Mouse (Mus musculus) gastrocnemius, adult 2 months (tissue): Measurements from ENCODE around the gene Gimap4. TPM values are rescaled to one million over a fixed set of nuclear protein-coding genes. Genes with fewer than 3 reads are reported as not detected.

Experiments used
- DNase-seq: peaks from one replicate; pipeline ENCODE4 v3.0.0; 2022
- H3K27ac ChIP-seq: fragments of 200-600 bp; 2 replicates; pipeline ENCODE4 v1.8.1; 2022; ENCODE audit warnings: mild to moderate bottlenecking
- H3K4me3 ChIP-seq: fragments of 200-600 bp; 2 replicates; pipeline ENCODE4 v1.8.1; 2022; ENCODE audit warnings: mild to moderate bottlenecking, moderate library complexity
- CTCF ChIP-seq: fragments of 200-600 bp; IDR thresholded peaks from 2 replicates; pipeline ENCODE4 v1.8.1; 2022; ENCODE audit warnings: antibody characterized with exemption, mild to moderate bottlenecking, moderate library complexity
- intact Hi-C: fragments of 180-260 bp; cut with DNase I; formaldehyde crosslinking; loops from one replicate; pipeline ENCODE4 v1.15.1; 2025
- total RNA-seq, 2 experiments: library from RNA; stranded (reverse); gene quantifications; 2 replicates each; pipeline ENCODE4 v1.2.3; 2021

The Gimap4 gene
- total RNA-seq, 2 experiments from 2014 or later = 3.6 to 5.5 TPM

DNA sequence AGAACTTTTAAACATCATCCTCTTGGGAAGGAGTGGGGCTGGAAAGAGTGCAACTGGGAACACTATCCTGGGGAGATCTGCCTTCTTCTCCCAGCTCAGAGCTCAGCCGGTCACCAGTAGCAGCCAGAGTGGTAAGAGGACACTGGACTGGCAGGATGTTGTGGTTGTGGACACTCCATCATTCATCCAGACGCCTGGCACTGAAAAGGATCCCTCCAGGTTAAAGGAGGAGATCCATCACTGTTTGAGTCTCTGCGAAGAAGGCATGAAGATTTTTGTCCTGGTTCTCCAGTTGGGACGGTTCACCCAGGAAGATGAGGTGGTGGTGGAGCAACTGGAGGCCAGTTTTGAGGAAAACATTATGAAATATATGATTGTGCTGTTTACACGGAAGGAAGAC lies 25.6 kb upstream of the Gimap4 start:
- Histone ChIP-seq H3K4me3 (no peak overlapping the region), H3K27ac (no peak overlapping the region)
- intact Hi-C loops = no loop called here
- DNase-seq = no peak
- TF ChIP-seq CTCF = no peak

DNA sequence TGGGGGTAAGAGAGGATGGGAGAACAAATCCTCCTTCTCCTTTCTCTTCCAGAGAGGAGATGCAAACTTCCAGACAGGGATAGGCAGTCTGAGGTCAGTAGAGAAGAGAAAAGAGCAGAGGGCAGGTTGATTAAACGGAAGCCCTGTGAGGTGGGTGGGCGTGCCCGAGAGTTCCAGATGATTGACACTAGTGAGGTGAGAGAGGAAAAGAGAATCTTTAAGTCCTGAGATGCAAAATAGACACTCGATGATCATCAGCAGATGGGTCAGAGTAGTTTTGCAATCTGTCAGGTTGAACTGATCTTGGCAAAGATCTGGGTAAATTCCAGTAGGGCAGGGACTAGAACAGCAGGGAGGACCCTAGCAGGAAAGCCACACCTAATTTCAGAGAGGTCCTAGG lies 19.6 kb upstream of the Gimap4 start:
- TF ChIP-seq CTCF = no peak
- Histone ChIP-seq H3K27ac (no peak overlapping the region), H3K4me3 (no peak overlapping the region)
- DNase-seq = no peak
- intact Hi-C loops = no loop called here

DNA sequence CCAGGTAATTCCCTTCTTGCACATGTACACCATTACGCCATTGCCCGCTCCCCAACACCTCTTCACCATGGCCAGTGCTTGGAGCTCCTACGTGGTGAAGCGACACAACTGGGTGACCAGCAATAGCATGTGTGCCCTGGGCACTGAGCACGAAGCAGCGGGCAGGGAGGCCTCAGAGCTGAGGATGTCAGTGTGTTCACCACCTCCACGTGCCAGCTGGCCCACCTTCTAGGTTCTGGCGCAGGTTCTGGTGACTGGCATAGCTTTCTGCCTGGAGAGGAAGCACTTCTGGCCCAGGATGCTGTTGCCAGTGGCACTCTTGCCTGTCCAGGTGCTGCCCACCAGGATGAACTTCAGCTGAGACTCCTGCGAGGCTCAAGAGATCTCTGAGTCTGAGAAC lies 18.9 kb upstream of the Gimap4 start:
- no peak for DNase-seq
- Histone ChIP-seq H3K27ac (no peak overlapping the region), H3K4me3 (no peak overlapping the region)
- intact Hi-C loops = no loop called here
- no peak for TF ChIP-seq CTCF

DNA sequence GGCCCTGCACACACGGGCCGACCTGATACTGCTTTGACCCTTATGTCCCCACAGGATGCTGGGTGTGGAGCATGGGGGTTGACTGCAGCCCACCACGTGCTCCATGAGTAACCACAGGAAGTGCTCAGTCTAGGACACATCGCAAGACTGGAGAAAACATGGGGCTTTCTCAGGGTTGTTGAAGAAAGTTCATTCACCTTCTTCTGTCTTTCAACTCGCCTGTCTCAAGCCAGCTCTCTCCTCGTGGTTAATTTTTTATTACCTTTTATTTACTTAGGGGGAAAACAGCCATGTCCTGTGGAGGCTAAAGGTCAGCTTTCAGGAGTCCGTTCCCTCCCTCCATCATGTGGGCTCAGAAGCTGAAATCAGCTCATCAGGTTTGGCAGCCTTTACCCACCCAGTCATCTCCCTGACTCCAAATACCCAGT lies 18.2 kb upstream of the Gimap4 start:
- H3K4me3 ChIP-seq = no peak overlapping the region
- H3K27ac ChIP-seq = no peak overlapping the region
- TF ChIP-seq CTCF = no peak
- intact Hi-C loops = no loop called here
- DNase-seq = no peak

DNA sequence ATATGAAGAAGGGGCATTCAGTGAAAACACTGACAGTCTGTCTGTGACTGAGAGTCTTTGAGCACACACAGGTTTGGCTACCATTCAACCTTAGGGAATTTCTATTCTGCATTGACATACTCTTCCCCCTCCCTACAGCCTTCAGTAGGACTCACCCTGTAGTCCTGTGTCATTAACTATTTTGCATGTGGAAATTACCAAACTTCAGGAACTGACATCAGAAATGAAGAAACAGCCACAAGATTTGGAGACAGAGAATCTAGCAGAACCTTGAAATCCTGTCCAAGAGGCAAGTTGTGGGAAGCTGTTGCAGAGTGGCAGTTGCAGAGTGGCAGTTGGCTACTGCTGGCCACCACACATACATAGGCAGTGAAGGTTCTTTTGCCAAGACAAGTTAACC lies 16.3 kb upstream of the Gimap4 start:
- Histone ChIP-seq H3K4me3 (no peak overlapping the region), H3K27ac (no peak overlapping the region)
- DNase-seq = no peak
- intact Hi-C loops = no loop called here
- no peak for TF ChIP-seq CTCF

GRCm38 (mm10) chr6:48669446-48669969 lies 14.8 kb upstream of the Gimap4 start:
- intact Hi-C loops = no loop called here
- no peak for TF ChIP-seq CTCF
- Histone ChIP-seq H3K4me3 (no peak overlapping the region), H3K27ac (no peak overlapping the region)
- DNase-seq = no peak

DNA sequence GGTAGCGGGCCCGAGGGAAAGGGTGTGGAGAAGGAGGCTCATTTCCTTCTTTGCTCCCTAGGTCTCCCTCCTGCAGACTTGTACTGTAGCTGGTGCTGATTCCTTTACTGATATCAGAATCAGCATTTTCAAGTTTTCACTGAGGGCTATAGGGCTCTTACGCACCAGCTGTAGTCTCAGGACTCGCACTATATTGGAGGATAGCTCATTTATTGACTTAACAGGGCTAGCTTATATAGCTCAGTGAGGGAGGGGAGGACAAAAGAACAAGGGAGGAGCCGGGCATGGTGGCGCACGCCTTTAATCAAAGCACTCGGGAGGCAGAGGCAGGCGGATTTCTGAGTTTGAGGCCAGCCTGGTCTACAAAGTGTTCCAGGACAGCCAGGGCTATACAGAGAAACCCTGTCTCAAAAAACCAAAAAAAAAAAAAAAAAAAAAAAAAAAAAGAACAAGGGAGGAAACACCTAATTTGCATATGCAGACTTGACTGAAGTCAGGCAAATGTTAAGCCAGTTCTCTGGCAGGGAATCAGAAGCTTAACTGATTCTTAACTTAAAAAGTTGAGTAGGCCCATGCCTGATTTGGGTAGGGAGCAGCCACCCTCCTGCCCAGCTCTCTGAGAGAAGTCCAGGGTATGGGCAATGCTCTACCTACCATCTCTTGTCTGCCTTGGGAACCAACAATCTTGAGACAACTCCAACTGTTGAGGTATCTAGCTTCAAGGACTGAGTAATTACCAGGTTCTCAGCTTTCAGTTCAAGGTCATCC lies 9.9 kb upstream of the Gimap4 start:
- DNase-seq = no peak
- intact Hi-C loops = no loop called here
- Histone ChIP-seq H3K4me3 (no peak overlapping the region), H3K27ac (no peak overlapping the region)
- TF ChIP-seq CTCF = no peak

DNA sequence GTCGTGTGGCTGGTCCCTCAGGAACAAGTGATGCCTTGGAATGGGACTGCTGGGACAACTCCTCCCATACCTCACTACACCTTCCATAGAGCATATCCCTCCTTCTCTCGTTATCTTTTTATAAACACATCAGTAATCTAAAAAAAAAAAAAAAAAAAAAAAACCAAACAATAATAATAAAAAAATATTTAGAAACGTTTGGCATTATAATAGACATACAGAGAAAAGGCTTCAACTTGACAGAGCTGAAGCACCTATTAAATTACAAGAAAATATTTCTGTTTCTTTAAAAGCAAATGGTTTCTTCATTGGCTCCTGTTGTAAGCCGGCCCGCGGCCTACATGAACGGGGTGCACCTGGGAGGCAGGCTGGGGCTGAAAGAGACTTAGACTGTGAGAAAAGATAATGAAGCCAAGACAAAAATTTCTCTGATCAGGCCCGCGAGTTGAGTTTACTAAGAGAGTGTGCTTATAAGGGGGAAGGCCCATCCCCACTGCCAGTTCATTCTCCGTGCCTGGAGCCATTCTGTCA lies 8.9 kb upstream of the Gimap4 start:
- Histone ChIP-seq H3K27ac (peak overlapping the region; percentile 75), H3K4me3 (peak overlapping the region; percentile 66)
- TF ChIP-seq CTCF = no peak
- intact Hi-C loops = no loop called here
- DNase-seq = no peak

DNA sequence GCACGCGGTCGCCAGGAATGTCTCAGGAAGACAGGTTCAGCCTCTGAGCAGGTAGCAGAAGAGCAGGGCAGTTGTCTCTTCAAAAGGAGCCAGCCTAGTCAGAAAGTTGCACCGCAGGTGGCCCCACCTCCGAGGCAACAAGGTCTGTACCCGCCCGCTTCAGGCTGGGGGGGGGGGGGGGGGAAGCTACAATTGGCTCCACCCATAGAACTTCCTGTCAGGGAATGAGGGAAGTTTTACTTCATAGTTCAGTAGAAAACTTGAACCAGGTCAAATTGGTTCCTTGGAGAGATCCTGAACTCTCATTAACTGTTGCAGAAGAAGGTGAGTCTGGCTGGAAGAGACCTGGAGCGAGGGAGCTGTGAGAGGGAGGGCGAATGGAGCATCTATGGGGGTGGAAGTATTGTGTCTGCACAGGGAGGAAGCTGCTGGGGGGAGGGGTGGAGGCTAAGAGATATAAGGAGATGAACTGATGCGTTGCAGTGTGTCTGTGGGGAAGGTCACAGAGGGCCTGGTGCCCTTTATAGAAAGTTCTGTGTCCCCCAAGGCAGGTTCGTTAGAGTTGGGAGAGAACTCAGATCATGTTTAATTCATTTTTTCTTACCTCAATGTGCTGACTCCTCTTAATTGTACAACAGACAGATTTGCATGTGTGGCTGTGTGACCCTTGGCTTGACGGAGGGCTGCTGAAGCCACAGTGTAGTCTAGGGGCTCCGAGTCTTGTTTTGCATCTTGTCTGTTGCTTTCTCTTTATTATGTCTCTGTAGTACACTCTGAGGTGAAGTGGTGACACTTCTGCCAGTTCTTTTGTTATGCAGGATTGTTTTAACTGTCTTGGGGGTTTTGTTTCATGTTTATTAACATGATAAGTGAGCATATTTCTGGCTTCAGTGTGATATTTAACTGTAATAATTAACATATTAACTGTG lies 8.2 kb upstream of the Gimap4 start, which contains the start of gene Gimap9:
Gene Gimap9, plus strand, starts transcription at position 199 of the 929 bp plus-strand sequence.
- Histone ChIP-seq H3K27ac (peak within 1 kb of the TSS; percentile 75), H3K4me3 (peak within 1 kb of the TSS; percentile 66)
- no peak for DNase-seq
- no peak for TF ChIP-seq CTCF
- intact Hi-C loops = no loop called here

DNA sequence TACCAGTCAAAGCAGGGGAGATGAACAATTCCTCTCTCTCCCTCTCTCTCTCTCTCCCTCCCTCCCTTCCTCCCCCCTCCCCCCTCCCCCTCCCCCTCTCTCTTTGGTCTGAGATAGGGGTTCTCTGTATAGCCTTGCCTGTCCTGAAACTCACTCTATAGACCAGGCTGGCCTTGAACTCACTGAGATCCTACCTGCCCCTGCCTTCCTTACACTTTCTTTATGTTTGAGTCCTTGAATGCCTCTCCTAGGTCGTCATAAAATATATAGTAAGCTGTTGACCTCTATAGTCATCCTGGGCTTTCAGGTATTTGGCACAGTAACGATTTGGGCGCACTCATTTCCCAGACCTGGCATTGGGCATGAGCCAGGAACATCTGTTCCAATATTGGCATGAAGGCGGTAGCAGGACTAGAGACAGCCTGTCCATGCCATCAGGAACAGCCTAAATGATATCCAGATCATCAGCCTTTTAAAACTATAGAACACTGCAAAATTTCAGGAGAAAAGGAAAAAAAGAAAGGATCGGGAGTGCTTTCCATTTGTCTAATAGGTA lies 7.4 kb upstream of the Gimap4 start:
- Histone ChIP-seq H3K4me3 (peak overlapping the region; percentile 66), H3K27ac (no peak overlapping the region; the same call in 1 of the 2 replicates)
- intact Hi-C loops = no loop called here
- TF ChIP-seq CTCF = no peak
- DNase-seq = no peak

GRCm38 (mm10) chr6:48677492-48678345 lies 6.6 kb upstream of the Gimap4 start:
- no peak for TF ChIP-seq CTCF
- DNase-seq = no peak
- intact Hi-C loops = no loop called here
- H3K27ac ChIP-seq = no peak overlapping the region
- no peak overlapping the region for H3K4me3 ChIP-seq

- TF ChIP-seq CTCF = no peak
- no peak overlapping the region for H3K4me3 ChIP-seq
- intact Hi-C loops = no loop called here
- no peak for DNase-seq
- H3K27ac ChIP-seq = no peak overlapping the region
Measured at GRCm38 (mm10) chr6:48678391-48678790, 6.0 kb upstream of the Gimap4 start.
